Mouse (Mus musculus) B cell, adult 67 days (primary cell): ENCODE data around the gene Sars. TPM values are rescaled to one million over a fixed set of nuclear protein-coding genes. Genes with fewer than 3 reads are reported as not detected.

Experiments used
- total RNA-seq, 2 experiments: library from RNA; stranded (reverse); gene quantifications; 4 replicates each; pipeline ENCODE4 v1.2.4; 2023

Gene Sars
- 100 to 1,000 TPM; 136 to 138 TPM for total RNA-seq

DNA sequence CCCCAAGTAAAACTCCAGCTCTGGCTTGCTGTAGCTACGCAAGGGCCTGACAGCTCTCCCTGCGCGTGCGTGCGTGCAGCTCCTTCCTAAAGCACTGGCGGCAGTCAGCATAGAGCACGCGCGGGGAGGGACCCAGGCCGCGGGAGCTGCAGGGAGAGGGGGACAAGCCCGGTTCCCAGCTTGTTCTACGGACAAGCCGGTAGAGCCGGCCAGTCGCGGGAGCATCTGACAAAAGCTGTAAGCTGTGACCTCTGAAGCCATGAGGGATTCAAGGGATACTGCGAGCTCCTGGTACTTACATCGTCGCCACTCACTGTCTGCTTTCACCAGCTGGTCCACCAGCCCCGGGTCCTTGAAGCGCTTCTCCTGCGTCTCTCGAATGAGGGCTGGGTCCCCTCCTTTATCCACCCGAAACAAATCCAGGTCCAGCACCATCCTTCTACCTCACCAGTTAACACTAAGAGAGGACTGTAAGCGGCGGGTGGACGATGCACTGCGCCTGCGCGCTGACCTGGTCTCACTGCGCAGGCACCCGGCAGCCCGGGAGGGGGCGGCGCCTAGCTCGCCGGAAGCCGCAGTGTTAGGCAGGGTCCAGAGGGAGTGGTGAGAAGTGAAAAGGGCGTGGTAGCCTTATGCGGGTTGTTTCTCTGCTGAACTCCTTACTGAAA is at the start of gene Sars:
Gene Sars, minus strand, starts transcription at position 512 of the 668 bp plus-strand sequence.

DNA sequence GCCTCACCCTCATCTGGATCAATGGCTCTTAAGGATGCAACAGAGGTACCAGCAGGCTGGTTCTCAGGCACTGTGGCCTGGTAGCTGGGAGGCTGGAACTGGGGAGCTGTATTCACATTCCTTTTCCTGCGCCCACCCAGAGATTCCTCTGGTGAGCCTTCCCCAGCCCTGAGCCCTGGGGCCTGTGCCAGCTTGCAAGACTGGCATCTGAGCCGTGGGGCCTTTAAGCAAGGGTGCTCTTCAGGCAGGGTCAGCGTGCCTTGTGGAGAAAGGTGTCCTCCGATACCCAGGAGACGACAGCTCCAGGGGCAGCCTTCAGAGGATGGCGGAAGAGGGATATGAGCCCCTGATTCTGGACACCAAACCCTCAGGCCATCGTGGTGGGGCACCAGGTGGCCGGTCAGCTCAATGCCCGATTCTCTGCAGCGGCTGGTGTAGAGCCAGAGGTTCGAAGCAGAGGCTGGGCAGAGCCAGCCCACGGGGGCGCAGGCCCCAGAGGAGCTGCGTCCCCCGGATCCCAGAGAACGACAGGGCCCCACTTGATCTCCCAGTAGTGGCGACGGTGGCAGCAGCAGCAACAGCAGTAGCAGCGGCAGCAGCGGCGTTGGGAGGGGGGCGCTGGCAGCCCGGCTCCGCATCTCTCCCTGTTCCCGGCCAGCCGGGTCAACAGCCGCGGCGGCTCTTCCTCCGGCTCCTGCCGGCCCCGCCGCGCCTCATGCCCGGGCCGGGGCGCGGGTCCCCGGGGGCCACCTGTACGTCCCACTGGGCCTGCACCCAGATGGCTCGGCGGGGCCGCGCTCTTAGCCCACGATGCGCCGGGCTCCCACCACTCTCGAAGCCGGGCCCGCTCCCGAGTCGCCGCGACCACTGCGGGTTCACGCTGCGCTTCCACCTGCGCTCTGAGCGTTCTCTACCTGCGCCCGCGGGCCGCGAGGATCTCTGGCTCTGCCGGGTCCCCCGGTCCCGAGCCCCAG is 29.9 kb downstream of the Sars start, which contains the start of gene Celsr2:
Gene Celsr2, minus strand, starts transcription at position 696 of the 974 bp plus-strand sequence.

GRCm38 (mm10) chr3:108383485-108384354 is 61.3 kb downstream of the Sars start, which contains the start of gene Psrc1:
TSS of gene Psrc1 (plus strand) at chr3:108383839.

Other genes with a start within 250 kb of the Sars start
- 10 to 100 TPM; 34.4 to 35.4 TPM for gene Cyb561d1, start 244.0 kb downstream of the Sars start, total RNA-seq
- gene Atxn7l2, start 234.3 kb downstream of the Sars start, total RNA-seq, result 10 to 100 TPM; 31.8 to 35.8 TPM
- gene Sypl2, start 218.6 kb downstream of the Sars start, total RNA-seq, result not detected
- 10 to 100 TPM; 41.3 to 43.4 TPM for gene Psma5, start 188.3 kb downstream of the Sars start, total RNA-seq
- gene Sort1, start 161.1 kb downstream of the Sars start, total RNA-seq, result under 1 TPM; 0.15 to 0.61 TPM
- not detected for gene Mybphl, start 80.3 kb downstream of the Sars start, total RNA-seq
- gene Psrc1, start 61.4 kb downstream of the Sars start, total RNA-seq, result under 1 TPM; 0.42 to 0.75 TPM
- gene Celsr2, start 29.7 kb downstream of the Sars start, total RNA-seq, result 1 to 10 TPM; 4.6 to 4.9 TPM
- not detected for gene 1700013F07Rik, start 88.9 kb upstream of the Sars start, total RNA-seq
- gene 5330417C22Rik, start 91.3 kb upstream of the Sars start, total RNA-seq, result under 1 TPM in 1 of 2 experiments, not detected in 1; 0.20 TPM
- gene Tmem167b, start 117.3 kb upstream of the Sars start, total RNA-seq, result 10 to 100 TPM; 37.0 to 39.0 TPM
- 10 to 100 TPM; 24.9 to 30.1 TPM for gene Taf13, start 126.5 kb upstream of the Sars start, total RNA-seq
- 10 to 100 TPM; 19.8 to 29.3 TPM for gene Wdr47, start 146.1 kb upstream of the Sars start, total RNA-seq
- gene Clcc1, start 208.7 kb upstream of the Sars start, total RNA-seq, result 10 to 100 TPM; 42.6 to 43.1 TPM